Mouse (Mus musculus): ENCODE data around the gene Scarb1. TPM values are rescaled to one million over a fixed set of nuclear protein-coding genes. Genes with fewer than 3 reads are reported as not detected.

The Scarb1 gene
- polyA plus RNA-seq, 1 experiment = 76.0 TPM

GRCm38 (mm10) chr5:125332333-125332732, 8.6 kb downstream of the Scarb1 start:
- 94% methylated on average over 4 of the region's 4 CpGs for WGBS
- no peak for DNase-seq (ENCODE audit: low read depth in 1 of 2, low spot score in 2 of 2)
- H3K27ac ChIP-seq (ENCODE audit: insufficient read depth, low read length) = no peak overlapping the region
- no peaks in the 10 kb centered on the region for H3K27me3 ChIP-seq (ENCODE audit: control insufficient read depth, insufficient read depth, low read length)
- peaks cover 6% of the 10 kb centered on the region; the same call in 1 of the 2 replicates for H3K4me1 ChIP-seq (ENCODE audit: control insufficient read depth, insufficient read depth, insufficient read length)
- TF ChIP-seq CTCF (IDR thresholded peaks at IDR 0.05; ENCODE audit: extremely low read depth, insufficient read depth, insufficient read length, insufficient replicate concordance) = no peak
- TF ChIP-seq POLR2A (IDR thresholded peaks at IDR 0.05; ENCODE audit: low read depth, low read length) = no peak
- H3K36me3 ChIP-seq (ENCODE audit: control insufficient read depth, insufficient read depth, low read length) = no peaks in the 10 kb centered on the region
- no peak overlapping the region for H3K4me3 ChIP-seq (ENCODE audit: extremely low read depth, insufficient read depth, insufficient read length)

DNA sequence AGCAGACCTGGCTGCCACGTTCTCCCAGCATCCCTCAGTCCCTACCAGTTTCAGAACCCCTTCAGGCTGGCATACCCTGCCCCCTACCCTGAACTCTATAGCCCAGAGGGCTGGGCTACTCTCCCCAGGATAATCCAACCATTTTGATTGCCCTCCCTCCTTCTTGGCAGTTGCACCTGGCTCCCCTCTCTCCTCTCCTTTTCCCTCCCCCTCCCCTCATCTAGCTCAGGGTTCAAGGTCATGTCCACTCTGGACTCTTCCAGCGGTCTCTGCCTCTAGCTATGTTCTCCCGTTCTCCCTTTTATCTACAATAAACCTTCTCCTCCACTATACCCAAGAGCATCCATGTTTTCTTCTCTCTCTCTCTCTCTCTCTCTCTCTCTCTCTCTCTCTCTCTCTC, 9.1 kb downstream of the Scarb1 start:
- peaks cover 6% of the 10 kb centered on the region; the same call in 1 of the 2 replicates for H3K4me1 ChIP-seq (ENCODE audit: control insufficient read depth, insufficient read depth, insufficient read length)
- H3K27me3 ChIP-seq (ENCODE audit: control insufficient read depth, insufficient read depth, low read length) = no peaks in the 10 kb centered on the region
- no peak for TF ChIP-seq POLR2A (IDR thresholded peaks at IDR 0.05; ENCODE audit: low read depth, low read length)
- TF ChIP-seq CTCF (IDR thresholded peaks at IDR 0.05; ENCODE audit: extremely low read depth, insufficient read depth, insufficient read length, insufficient replicate concordance) = no peak
- WGBS = 87% methylated on average over 3 of the region's 3 CpGs
- H3K36me3 ChIP-seq (ENCODE audit: control insufficient read depth, insufficient read depth, low read length) = no peaks in the 10 kb centered on the region
- H3K27ac ChIP-seq (ENCODE audit: insufficient read depth, low read length) = no peak overlapping the region
- no peak for DNase-seq (ENCODE audit: low read depth in 1 of 2, low spot score in 2 of 2)
- no peak overlapping the region for H3K4me3 ChIP-seq (ENCODE audit: extremely low read depth, insufficient read depth, insufficient read length)

GRCm38 (mm10) chr5:125331094-125331493, 9.8 kb downstream of the Scarb1 start:
- 84% methylated on average over 3 of the region's 3 CpGs for WGBS
- TF ChIP-seq POLR2A (IDR thresholded peaks at IDR 0.05; ENCODE audit: low read depth, low read length) = no peak
- no peak overlapping the region for H3K27ac ChIP-seq (ENCODE audit: insufficient read depth, low read length)
- H3K4me1 ChIP-seq (ENCODE audit: control insufficient read depth, insufficient read depth, insufficient read length) = peaks cover 6% of the 10 kb centered on the region; the same call in 1 of the 2 replicates
- no peaks in the 10 kb centered on the region for H3K36me3 ChIP-seq (ENCODE audit: control insufficient read depth, insufficient read depth, low read length)
- H3K4me3 ChIP-seq (ENCODE audit: extremely low read depth, insufficient read depth, insufficient read length) = no peak overlapping the region
- no peaks in the 10 kb centered on the region for H3K27me3 ChIP-seq (ENCODE audit: control insufficient read depth, insufficient read depth, low read length)
- no peak for DNase-seq (ENCODE audit: low read depth in 1 of 2, low spot score in 2 of 2)

- DNase-seq (ENCODE audit: low read depth in 1 of 2, low spot score in 2 of 2) = no peak
- 64% methylated on average over 8 of the region's 8 CpGs for WGBS
- H3K27ac ChIP-seq (ENCODE audit: insufficient read depth, low read length) = no peak overlapping the region
- peaks cover 6% of the 10 kb centered on the region; the same call in 1 of the 2 replicates for H3K4me1 ChIP-seq (ENCODE audit: control insufficient read depth, insufficient read depth, insufficient read length)
- TF ChIP-seq CTCF (IDR thresholded peaks at IDR 0.05; ENCODE audit: extremely low read depth, insufficient read depth, insufficient read length, insufficient replicate concordance) = no peak
- TF ChIP-seq POLR2A (IDR thresholded peaks at IDR 0.05; ENCODE audit: low read depth, low read length) = no peak
- no peaks in the 10 kb centered on the region for H3K36me3 ChIP-seq (ENCODE audit: control insufficient read depth, insufficient read depth, low read length)
- no peak overlapping the region for H3K4me3 ChIP-seq (ENCODE audit: extremely low read depth, insufficient read depth, insufficient read length)
- H3K27me3 ChIP-seq (ENCODE audit: control insufficient read depth, insufficient read depth, low read length) = no peaks in the 10 kb centered on the region
Measured at GRCm38 (mm10) chr5:125330656-125331055, 10.2 kb downstream of the Scarb1 start.

DNA sequence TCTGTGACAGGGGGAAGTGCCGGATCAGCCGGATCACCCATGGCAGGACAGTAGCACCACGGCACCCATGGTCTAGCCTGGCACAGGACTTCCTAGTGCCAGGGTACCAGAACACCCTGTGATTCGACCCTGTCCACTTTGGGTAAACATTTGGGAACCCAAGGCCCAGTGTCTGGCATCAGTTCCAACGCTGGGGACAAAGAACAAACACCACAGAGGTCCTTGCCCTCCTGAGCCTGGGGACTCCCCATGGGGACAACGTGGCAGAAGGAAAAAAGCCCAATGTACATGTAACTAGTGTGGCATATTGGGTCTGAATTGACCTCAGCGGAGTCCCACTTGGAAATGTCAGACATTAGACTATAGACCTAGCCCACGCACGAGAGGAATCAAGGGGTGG, 10.7 kb downstream of the Scarb1 start:
- Histone ChIP-seq H3K27me3 (ENCODE audit: control insufficient read depth, insufficient read depth, low read length) (no peaks in the 10 kb centered on the region), H3K4me1 (ENCODE audit: control insufficient read depth, insufficient read depth, insufficient read length) (peaks cover 6% of the 10 kb centered on the region; the same call in 1 of the 2 replicates), H3K27ac (ENCODE audit: insufficient read depth, low read length) (no peak overlapping the region), H3K36me3 (ENCODE audit: control insufficient read depth, insufficient read depth, low read length) (no peaks in the 10 kb centered on the region), H3K4me3 (ENCODE audit: extremely low read depth, insufficient read depth, insufficient read length) (no peak overlapping the region)
- TF ChIP-seq POLR2A (IDR thresholded peaks at IDR 0.05; ENCODE audit: low read depth, low read length) (no peak), CTCF (IDR thresholded peaks at IDR 0.05; ENCODE audit: extremely low read depth, insufficient read depth, insufficient read length, insufficient replicate concordance) (no peak)
- no peak for DNase-seq (ENCODE audit: low read depth in 1 of 2, low spot score in 2 of 2)
- WGBS = 88% methylated on average over 9 of the region's 9 CpGs

- no peak for TF ChIP-seq CTCF (IDR thresholded peaks at IDR 0.05; ENCODE audit: extremely low read depth, insufficient read depth, insufficient read length, insufficient replicate concordance)
- H3K27me3 ChIP-seq (ENCODE audit: control insufficient read depth, insufficient read depth, low read length) = no peaks in the 10 kb centered on the region
- DNase-seq (ENCODE audit: low read depth in 1 of 2, low spot score in 2 of 2) = no peak
- H3K36me3 ChIP-seq (ENCODE audit: control insufficient read depth, insufficient read depth, low read length) = no peaks in the 10 kb centered on the region
- WGBS = 94% methylated on average over 18 of the region's 18 CpGs
- no peak overlapping the region for H3K27ac ChIP-seq (ENCODE audit: insufficient read depth, low read length)
- no peak overlapping the region for H3K4me3 ChIP-seq (ENCODE audit: extremely low read depth, insufficient read depth, insufficient read length)
- H3K4me1 ChIP-seq (ENCODE audit: control insufficient read depth, insufficient read depth, insufficient read length) = peaks cover 10% of the 10 kb centered on the region; the same call in 1 of the 2 replicates
Measured at GRCm38 (mm10) chr5:125327596-125328385, 13.1 kb downstream of the Scarb1 start.

- H3K27ac ChIP-seq (ENCODE audit: insufficient read depth, low read length) = no peak overlapping the region
- TF ChIP-seq CTCF (IDR thresholded peaks at IDR 0.05; ENCODE audit: extremely low read depth, insufficient read depth, insufficient read length, insufficient replicate concordance) = no peak
- H3K27me3 ChIP-seq (ENCODE audit: control insufficient read depth, insufficient read depth, low read length) = no peaks in the 10 kb centered on the region
- DNase-seq (ENCODE audit: low read depth in 1 of 2, low spot score in 2 of 2) = no peak
- H3K4me1 ChIP-seq (ENCODE audit: control insufficient read depth, insufficient read depth, insufficient read length) = peaks cover 5% of the 10 kb centered on the region; the same call in 1 of the 2 replicates
- no peak overlapping the region for H3K4me3 ChIP-seq (ENCODE audit: extremely low read depth, insufficient read depth, insufficient read length)
- H3K36me3 ChIP-seq (ENCODE audit: control insufficient read depth, insufficient read depth, low read length) = no peaks in the 10 kb centered on the region
- 85% methylated on average over 8 of the region's 8 CpGs for WGBS
Measured at GRCm38 (mm10) chr5:125326351-125326750, 14.5 kb downstream of the Scarb1 start.

Measured in spleen, adult 2 months (tissue).